Mouse (Mus musculus): ENCODE measurements at regions not wholly inside any gene's neighbourhood (a gene's known extent, or its start where the extent isn't known, plus 50 kb on each side); places are given as distances from the start of the nearest gene placed in this dataset.
A peak's percentile ranks its signal among the peaks of the same experiment; 100 is the strongest.

DNA sequence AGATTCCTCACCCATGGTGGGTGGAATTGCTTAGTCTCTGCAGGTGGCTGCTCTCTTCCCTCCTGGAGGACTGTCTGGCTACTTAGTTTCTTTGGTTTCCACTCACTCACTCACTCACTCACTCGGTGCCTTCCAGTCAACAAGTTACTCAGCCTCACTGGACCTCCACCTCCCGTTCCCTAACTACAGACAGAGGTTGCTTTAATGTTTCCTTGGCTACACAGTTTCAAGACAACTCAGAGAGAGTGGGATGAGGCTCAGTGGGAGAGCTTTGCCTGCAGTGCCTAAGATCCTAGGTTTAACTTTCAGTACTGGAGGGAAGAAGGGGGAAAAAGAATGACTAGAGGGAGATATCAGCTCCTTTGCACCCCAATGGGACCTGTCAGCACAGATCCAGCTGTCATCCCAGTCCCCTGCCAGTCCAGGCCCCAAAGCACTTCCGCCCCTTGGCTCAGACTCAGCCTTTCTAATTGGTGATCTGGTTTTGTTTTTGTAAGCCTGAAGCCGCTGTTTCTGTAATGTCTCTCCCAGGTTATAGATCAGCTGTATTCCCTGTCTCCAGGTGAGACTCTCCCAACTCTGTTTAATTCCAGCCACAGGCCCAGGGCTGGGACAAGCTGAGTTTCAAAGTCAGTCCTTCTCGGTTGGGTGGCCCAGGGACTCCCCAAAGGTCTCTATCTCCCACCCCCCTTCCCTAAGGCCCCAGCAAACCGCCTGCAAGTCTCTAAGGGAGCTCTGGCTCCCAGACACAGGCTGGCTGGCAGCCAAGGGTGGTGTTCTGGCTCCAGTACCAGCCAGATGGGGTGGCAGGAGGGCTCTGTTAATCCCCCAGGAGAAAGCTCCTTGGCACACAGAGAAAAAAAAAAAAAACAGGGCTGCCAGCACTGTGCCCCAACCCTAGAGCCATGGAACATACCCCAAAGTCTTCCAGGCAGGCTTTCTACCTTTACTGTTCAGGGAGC lies 60.5 kb upstream of the Cdon start:
- DNase-seq = no peak

DNA sequence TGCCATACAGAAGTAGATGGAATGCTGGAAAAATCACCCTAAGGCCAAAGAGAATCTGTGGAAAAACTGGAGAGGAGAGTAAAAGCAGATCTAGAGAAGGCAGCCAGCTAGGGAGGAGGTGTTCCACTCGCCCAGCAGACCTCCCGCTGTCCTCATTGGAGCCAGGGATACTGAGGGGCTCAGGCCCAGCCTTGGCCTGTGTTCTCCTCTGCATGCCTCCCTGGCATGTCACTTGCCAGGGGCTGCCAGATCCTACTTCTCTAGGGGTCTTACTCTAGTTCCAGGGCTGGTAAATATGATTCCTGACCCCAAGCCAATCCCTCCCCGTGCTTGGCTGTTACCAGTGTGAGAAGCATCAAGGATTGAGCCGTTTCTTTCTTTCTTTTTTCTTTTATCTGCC lies 59.5 kb upstream of the Cdon start:
- DNase-seq = no peak

DNA sequence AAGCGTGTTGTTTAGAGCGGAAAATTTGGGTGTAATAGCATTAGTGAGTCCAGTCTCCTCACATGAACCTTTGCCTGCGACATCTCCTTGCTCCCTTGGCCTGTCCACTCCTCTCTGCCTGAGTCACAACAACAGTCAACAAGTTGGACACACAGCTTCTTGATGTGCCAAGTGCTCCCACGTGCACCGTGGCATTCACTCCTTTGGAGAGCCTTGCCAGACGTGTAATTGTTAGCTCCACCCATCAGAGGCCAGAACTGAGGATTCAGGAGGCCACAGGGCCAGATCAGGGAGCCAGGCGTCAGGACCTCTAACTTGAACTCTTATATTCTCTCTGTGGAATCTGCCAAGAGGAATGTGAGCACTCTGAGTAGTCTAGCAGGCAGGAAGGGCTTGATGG lies 58.7 kb upstream of the Cdon start:
- no peak for DNase-seq

DNA sequence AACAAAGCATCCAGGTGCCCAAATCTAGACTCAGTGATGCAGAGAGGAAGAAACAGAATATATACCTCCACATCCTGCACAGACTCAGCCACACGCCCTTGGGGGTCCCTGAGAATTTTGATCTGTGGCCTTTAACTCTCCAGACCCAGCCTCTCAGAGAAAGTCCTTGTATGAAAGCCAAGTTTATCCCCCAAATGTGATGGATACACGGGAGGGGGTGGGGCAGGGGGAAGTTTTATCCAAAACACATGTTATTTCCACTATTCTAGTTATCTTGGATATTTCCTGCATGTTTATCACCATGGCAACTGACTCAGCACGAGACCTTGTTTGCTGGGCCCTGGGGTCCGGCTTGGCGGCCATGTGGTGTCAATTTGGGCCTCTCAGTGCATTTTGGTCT lies 57.8 kb upstream of the Cdon start:
- no peak for DNase-seq

DNA sequence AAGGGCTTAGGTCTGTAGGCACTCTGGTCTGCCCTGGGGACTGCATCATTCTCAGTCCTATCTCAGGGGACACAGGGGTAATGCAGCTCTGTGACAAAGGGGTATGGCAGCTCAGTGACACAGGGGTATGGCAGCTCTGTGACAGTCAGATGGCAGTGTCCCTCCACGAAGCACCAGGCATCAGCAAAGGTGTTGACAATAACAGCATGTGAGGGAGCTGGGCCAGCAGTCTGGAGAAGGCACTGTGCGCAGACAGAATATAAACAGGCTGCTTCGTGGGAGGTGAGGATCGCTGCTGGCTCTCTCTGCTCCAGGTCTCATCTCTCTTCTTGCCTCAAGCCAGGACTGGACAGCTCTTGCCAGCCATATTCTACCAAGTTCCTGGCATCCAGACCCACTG lies 57.0 kb upstream of the Cdon start:
- peak; percentile 84 for DNase-seq

DNA sequence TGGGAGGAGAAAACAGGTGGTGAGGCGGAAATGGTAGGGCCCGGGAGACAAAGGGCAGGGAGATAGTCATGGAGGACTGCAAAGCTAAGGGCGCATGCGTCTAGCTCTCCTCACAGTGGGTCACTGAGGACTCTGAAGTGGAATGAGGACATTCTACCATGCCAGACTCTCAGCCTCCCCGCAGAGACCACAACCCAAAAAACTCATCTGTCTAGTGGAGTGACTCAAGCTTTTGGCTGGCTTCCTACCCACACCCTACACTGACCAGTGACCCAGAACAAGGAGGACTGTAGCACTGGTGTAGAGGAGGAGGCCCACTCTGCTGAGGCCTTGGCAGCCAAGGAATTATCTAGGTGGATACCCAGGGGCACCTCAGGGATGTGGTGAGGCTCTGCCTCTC lies 55.0 kb upstream of the Cdon start:
- DNase-seq = no peak

- no peak for DNase-seq
Measured at GRCm38 (mm10) chr9:35369063-35369462, 51.9 kb upstream of the Cdon start.

- no peak for DNase-seq
Measured at GRCm38 (mm10) chr9:35370031-35370430, 50.9 kb upstream of the Cdon start.

DNA sequence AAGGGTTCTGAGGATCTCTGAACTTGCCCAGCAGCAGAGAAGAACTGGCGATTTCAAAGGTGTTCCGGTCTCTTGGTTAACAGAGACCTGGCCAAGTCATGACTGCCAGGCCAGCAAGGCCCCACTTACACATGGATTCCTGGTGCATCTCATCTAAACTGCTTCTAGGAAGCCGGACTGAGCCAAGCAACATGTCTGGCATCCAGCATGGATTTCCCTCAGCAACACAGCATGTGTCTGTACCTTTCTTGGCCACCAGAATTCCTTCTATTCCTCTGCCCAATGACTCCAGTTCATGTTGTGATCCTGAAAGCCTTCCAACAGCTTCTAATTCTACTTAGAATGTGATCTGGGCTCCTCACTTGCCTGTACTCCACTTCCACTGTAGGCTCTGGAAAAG lies 50.0 kb upstream of the Cdon start:
- DNase-seq = peak; percentile 52

All from cerebellum, adult 11-12 months (tissue).